Mouse (Mus musculus): ENCODE data around the gene Trappc13. TPM values are rescaled to one million over a fixed set of nuclear protein-coding genes. Genes with fewer than 3 reads are reported as not detected.

Gene Trappc13
- polyA plus RNA-seq, 1 experiment, result 18.8 TPM

- no peaks in the 10 kb centered on the region; the same call in 1 of the 2 replicates for H3K4me1 ChIP-seq (ENCODE audit: control insufficient read depth, insufficient read depth, low read length)
- TF ChIP-seq CTCF (IDR thresholded peaks at IDR 0.05; ENCODE audit: control insufficient read depth, insufficient read depth, low read length), result no peak
- no peak for TF ChIP-seq POLR2A (IDR thresholded peaks at IDR 0.05; ENCODE audit: borderline replicate concordance, control insufficient read depth, low read depth, low read length)
- H3K27ac ChIP-seq (ENCODE audit: control insufficient read depth, insufficient read depth, low read depth, low read length, poor library complexity), result no peak overlapping the region
- WGBS, result 9% methylated on average over 38 of the region's 38 CpGs
- H3K4me3 ChIP-seq (replicated peaks; ENCODE audit: control insufficient read depth, low read depth, low read length), result peak overlapping the region; percentile 55
Observed at GRCm38 (mm10) chr13:104109816-104110521, 68.3 kb downstream of the Trappc13 start.

GRCm38 (mm10) chr13:104109288-104109815, 68.9 kb downstream of the Trappc13 start, which contains the start of the genes Nln and Sgtb:
Gene Nln (minus strand): TSS chr13:104109614.
Gene Sgtb (plus strand): TSS chr13:104109741.
- Histone ChIP-seq H3K4me1 (ENCODE audit: control insufficient read depth, insufficient read depth, low read length) (no peaks in the 10 kb centered on the region; the same call in 1 of the 2 replicates), H3K4me3 (replicated peaks; ENCODE audit: control insufficient read depth, low read depth, low read length) (peak within 1 kb of the TSS; percentile 76), H3K27ac (ENCODE audit: control insufficient read depth, insufficient read depth, low read depth, low read length, poor library complexity) (peak within 1 kb of the TSS; percentile 45)
- under 1% methylated on average over 44 of the region's 44 CpGs for WGBS
- TF ChIP-seq POLR2A (IDR thresholded peaks at IDR 0.05; ENCODE audit: borderline replicate concordance, control insufficient read depth, low read depth, low read length), result peak; percentile 49; the same call in 1 of the 2 replicates
- no peak for TF ChIP-seq CTCF (IDR thresholded peaks at IDR 0.05; ENCODE audit: control insufficient read depth, insufficient read depth, low read length)

DNA sequence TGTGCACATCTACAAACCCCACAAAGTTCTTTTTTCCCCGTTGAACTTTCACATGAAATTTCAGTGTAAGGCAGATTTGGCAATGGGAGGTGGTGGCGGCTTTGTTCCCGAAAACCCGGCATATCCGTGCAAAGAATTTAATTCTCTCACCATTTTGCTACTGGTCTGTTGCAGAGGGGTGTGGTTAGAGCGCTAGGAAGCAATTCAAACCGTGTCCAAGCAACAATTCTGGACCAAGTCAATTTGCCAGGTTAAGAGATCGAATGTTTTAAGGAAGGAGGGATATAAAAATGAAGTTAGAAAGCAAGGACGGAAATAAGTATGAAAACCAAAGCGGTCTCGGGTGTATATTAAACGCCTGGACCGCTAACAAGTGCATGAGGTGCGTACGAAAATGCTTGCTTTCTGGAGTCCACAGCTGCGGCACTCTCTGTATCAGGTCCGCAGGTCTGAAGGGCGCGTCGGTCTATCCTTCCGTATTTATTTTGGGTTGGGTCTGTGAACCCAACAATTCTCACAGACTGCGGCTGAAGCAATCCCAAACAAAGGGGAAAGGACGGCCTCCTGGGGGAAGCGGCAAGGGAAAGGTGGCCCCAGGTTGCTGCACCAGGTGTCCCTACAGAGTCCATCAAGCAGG, 69.5 kb downstream of the Trappc13 start:
- H3K4me1 ChIP-seq (ENCODE audit: control insufficient read depth, insufficient read depth, low read length), result no peaks in the 10 kb centered on the region; the same call in 1 of the 2 replicates
- peak overlapping the region; percentile 45 for H3K27ac ChIP-seq (ENCODE audit: control insufficient read depth, insufficient read depth, low read depth, low read length, poor library complexity)
- TF ChIP-seq CTCF (IDR thresholded peaks at IDR 0.05; ENCODE audit: control insufficient read depth, insufficient read depth, low read length), result no peak
- peak overlapping the region; percentile 76 for H3K4me3 ChIP-seq (replicated peaks; ENCODE audit: control insufficient read depth, low read depth, low read length)
- under 1% methylated on average over 24 of the region's 24 CpGs for WGBS

DNA sequence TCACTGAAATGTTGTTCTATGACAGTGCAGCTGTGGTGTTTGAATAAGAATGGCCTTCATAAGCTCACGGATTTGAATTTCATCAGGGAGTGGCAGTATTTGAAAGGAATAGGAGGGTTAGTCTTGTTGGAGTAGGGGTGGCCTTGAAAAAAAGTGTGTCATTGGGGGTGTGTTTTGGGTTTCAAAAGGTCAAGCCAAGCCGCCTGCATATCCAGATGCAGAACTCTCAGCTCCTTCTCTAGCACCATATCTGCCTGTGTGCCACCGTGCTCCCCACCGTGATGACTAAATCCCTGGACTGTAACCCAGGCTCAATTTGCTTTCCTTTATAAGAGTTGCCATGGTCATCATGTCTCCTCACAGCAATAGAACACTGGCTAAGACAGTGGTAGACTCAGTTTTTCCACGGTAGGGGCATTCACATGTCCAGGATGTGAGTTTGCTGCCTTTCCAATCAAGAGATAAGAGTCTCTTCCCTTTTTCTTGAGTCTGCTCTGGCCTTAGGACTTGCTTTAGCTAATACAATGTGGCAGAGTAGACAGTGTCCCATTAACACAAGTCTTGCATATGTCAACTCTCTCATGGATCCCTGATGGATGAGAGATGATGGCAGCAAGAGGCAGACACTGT, 76.5 kb downstream of the Trappc13 start:
- no peak overlapping the region for H3K4me3 ChIP-seq (replicated peaks; ENCODE audit: control insufficient read depth, low read depth, low read length)
- no peaks in the 10 kb centered on the region for H3K4me1 ChIP-seq (ENCODE audit: control insufficient read depth, insufficient read depth, low read length)
- WGBS, result 73% methylated on average over 5 of the region's 5 CpGs
- no peak overlapping the region for H3K27ac ChIP-seq (ENCODE audit: control insufficient read depth, insufficient read depth, low read depth, low read length, poor library complexity)
- TF ChIP-seq POLR2A (IDR thresholded peaks at IDR 0.05; ENCODE audit: borderline replicate concordance, control insufficient read depth, low read depth, low read length), result no peak
- no peak for TF ChIP-seq CTCF (IDR thresholded peaks at IDR 0.05; ENCODE audit: control insufficient read depth, insufficient read depth, low read length)

DNA sequence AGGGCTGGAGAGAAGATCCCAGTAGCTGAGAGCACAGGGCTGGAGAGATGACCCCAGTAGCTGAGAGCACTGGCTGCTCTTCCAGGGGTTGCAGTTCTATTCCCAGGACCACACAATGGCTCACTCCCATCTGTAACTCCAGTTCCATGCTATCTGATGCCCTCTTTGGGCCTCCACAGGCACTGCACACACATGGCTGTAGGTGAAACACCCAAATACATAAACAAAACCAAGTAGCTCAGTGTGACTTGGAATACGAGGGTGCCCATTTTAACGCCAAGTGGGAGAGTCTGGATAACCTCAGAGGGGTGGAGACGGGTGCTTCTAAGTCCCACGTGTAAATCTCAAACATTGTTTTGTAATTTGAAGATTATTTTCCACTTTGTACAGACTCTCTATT, 77.9 kb downstream of the Trappc13 start:
- TF ChIP-seq POLR2A (IDR thresholded peaks at IDR 0.05; ENCODE audit: borderline replicate concordance, control insufficient read depth, low read depth, low read length) (no peak), CTCF (IDR thresholded peaks at IDR 0.05; ENCODE audit: control insufficient read depth, insufficient read depth, low read length) (no peak)
- H3K27ac ChIP-seq (ENCODE audit: control insufficient read depth, insufficient read depth, low read depth, low read length, poor library complexity), result no peak overlapping the region
- no peaks in the 10 kb centered on the region for H3K4me1 ChIP-seq (ENCODE audit: control insufficient read depth, insufficient read depth, low read length)
- H3K4me3 ChIP-seq (replicated peaks; ENCODE audit: control insufficient read depth, low read depth, low read length), result no peak overlapping the region
- 79% methylated on average over 4 of the region's 4 CpGs for WGBS

DNA sequence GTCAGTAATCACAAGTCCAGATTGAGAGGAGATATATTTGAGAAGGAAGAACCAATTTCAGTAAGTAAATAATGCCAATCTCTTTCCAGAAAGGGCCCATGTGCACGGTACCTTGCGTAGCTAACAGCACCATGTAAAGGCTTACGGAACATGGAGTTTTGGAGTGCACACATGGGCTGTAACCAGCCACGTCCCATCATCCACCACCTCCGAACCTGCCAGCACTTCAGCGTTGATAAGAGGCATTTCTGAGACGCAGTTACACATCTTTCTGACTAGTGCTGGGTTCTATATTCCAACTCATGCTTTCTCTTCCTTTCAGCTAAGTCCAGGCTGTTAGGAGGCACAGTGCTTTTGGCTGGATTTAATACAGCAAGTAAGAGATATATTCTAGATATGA, 81.1 kb downstream of the Trappc13 start:
- 84% methylated on average over 7 of the region's 7 CpGs for WGBS
- Histone ChIP-seq H3K4me3 (replicated peaks; ENCODE audit: control insufficient read depth, low read depth, low read length) (no peak overlapping the region), H3K27ac (ENCODE audit: control insufficient read depth, insufficient read depth, low read depth, low read length, poor library complexity) (no peak overlapping the region), H3K4me1 (ENCODE audit: control insufficient read depth, insufficient read depth, low read length) (no peaks in the 10 kb centered on the region)
- no peak for TF ChIP-seq CTCF (IDR thresholded peaks at IDR 0.05; ENCODE audit: control insufficient read depth, insufficient read depth, low read length)
- TF ChIP-seq POLR2A (IDR thresholded peaks at IDR 0.05; ENCODE audit: borderline replicate concordance, control insufficient read depth, low read depth, low read length), result no peak

- H3K27ac ChIP-seq (ENCODE audit: control insufficient read depth, insufficient read depth, low read depth, low read length, poor library complexity), result no peak overlapping the region
- TF ChIP-seq CTCF (IDR thresholded peaks at IDR 0.05; ENCODE audit: control insufficient read depth, insufficient read depth, low read length), result no peak
- TF ChIP-seq POLR2A (IDR thresholded peaks at IDR 0.05; ENCODE audit: borderline replicate concordance, control insufficient read depth, low read depth, low read length), result no peak
- H3K4me1 ChIP-seq (ENCODE audit: control insufficient read depth, insufficient read depth, low read length), result no peaks in the 10 kb centered on the region
- WGBS, result 72% methylated on average over 7 of the region's 7 CpGs
- H3K4me3 ChIP-seq (replicated peaks; ENCODE audit: control insufficient read depth, low read depth, low read length), result no peak overlapping the region
Observed at GRCm38 (mm10) chr13:104095955-104096354, 82.3 kb downstream of the Trappc13 start.

All from bone marrow, adult 2 months (tissue).